Mouse (Mus musculus): ENCODE measurements around the gene Etfbkmt. TPM values are rescaled to one million over a fixed set of nuclear protein-coding genes. Genes with fewer than 3 reads are reported as not detected.
"Not testable (repeated sequence)": the region's sequence is repeated elsewhere in the genome, so short reads cannot be mapped to it uniquely, and the experiment has no call there.

Etfbkmt gene
- total RNA-seq, 1 experiment from 2014 or later, result 28.6 TPM

DNA sequence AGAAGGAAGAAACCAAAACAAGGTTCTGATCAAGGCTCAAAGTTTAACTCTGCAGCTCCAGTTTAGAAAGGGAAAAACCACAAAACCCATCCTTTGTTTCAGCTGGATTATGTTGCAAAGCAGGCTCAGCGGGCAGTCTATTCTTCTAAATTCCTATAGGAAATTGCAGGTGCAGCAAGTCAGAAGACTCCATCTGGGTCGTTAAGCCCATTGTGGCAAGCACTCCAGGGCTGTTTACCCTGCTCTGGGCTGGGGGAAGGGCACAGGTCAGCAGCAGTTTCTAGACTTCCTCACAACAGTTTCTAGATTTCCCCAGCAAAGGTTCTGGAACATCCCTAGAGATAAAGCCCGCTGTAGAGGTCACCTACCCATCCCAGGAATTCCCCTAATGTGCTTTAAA lies 8.5 kb upstream of the Etfbkmt start:
- ATAC-seq (ENCODE audit: extremely low read depth, insufficient number of reproducible peaks, low FRiP score, poor library complexity, severe bottlenecking), result no peak

- peak; percentile 99 for ATAC-seq (ENCODE audit: extremely low read depth, insufficient number of reproducible peaks, low FRiP score, poor library complexity, severe bottlenecking)
Measured at GRCm38 (mm10) chr6:149132311-149133077, 7.2 kb upstream of the Etfbkmt start.

DNA sequence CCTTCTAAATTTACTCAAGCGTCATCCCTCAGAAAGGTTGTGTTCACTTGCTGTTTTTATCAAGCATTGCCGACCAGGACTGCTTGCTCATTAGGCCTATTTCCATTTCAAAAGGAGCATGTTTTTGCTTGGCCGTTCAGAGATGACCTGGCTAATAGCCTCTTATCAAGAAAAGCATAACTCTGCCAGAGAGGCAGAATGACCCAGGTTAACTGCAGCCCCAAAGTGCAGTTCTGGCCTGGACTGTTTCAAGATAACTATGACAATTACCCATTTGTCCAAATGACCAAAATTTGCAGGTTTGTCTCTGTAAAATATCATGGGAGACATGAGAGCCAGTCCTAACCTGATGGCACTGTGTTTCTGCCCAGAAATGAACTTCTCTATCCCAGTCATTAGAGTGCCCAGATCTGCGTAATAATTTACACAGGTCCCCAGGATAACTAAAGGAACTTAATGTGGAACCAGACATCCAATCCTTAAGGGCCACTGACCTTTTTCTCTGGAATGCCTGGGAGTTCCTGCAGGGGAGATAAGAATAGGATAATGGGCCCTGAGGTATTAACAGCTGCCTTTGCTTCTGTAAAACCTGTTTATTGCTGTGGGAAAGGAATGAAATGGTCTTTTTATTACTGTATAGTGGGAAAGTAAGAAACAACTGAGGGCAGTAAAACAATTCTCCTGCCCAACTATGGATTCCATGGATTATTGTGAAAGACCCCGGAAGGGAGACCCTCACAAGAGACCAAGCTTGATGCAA lies 5.1 kb upstream of the Etfbkmt start:
- no peak for ATAC-seq (ENCODE audit: extremely low read depth, insufficient number of reproducible peaks, low FRiP score, poor library complexity, severe bottlenecking)

DNA sequence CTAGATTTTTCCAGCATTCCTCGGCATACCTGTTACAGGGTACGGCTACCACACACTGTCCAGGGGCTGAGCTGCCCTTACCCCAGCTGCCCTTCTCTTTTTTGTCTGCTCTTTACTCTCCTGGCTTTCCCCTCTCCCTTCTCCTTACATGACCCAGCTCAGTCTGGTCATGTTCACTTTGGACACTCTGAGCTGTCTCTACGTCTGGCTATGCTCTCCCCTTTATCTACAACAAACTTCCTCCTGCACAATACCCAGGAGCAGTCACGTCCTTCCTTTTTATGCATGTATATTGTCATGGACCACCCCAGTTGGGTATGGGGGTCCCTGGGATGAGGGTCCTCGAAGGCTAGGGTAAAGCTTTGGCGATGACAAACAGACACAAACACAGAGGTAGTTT lies 4.0 kb upstream of the Etfbkmt start:
- no peak for ATAC-seq (ENCODE audit: extremely low read depth, insufficient number of reproducible peaks, low FRiP score, poor library complexity, severe bottlenecking)

GRCm38 (mm10) chr6:149137936-149138335 lies 1.7 kb upstream of the Etfbkmt start:
- ATAC-seq (ENCODE audit: extremely low read depth, insufficient number of reproducible peaks, low FRiP score, poor library complexity, severe bottlenecking), result no peak

DNA sequence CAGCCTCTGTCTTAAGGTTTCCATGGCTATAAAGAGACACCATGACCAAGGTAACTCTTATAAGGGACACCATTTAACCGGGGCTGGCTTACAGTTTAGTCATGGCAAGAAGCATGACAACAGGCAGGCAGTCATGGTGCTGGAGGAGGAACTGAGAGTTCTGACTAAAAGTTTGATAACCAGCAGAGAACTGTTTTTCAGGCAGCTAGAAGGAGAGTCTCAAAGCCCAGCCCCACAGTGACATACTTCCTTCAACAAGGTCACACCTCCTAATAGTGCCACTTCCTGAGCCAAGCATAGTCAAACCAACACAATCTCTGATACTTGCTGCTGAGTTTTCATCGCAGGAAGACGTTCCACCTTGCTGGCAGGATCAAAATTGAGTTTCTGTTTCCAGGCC lies 638 bp upstream of the Etfbkmt start:
- ATAC-seq (ENCODE audit: extremely low read depth, insufficient number of reproducible peaks, low FRiP score, poor library complexity, severe bottlenecking), result peak; percentile 42; the same call in 1 of the 2 replicates

DNA sequence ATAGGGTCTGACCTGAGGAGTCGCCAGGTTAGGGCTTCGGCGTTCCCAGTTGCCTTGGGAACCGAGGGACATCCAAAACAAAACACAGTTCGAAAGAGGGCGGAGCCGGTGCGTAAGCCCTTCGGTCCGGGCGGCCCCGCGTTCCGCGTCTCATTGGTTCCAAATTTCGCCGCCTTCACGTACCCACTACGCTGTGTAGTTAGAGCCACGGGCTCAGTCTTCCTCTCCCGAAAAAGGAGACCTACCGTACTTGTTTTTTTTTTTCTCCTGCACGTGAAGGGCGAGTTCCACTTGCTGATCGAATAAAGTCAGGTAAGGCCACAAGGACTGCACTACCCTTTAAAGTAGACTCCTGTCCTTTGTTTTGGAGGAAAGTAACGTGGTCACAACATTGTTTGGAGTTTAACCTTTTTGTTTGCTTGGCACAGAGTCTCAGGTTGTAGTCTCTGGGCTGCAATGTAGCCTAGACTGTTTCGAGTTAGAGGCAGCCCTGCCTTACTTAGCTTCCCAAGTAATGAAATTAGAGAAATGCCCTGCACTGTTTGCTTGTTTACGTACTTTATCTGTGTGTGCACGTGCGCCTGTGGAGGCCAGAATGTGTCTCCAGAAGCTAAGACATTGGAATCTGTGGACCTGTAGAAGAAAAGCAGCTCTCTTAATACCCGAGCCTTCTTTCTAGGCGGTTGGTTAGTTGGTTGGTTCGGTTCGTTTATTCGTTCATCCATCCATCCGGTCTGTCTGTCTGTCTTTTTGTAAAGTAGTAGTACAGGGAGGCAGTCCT lies 1.9 kb downstream of the Etfbkmt start:
- ATAC-seq (ENCODE audit: extremely low read depth, insufficient number of reproducible peaks, low FRiP score, poor library complexity, severe bottlenecking), result peak; percentile 95

DNA sequence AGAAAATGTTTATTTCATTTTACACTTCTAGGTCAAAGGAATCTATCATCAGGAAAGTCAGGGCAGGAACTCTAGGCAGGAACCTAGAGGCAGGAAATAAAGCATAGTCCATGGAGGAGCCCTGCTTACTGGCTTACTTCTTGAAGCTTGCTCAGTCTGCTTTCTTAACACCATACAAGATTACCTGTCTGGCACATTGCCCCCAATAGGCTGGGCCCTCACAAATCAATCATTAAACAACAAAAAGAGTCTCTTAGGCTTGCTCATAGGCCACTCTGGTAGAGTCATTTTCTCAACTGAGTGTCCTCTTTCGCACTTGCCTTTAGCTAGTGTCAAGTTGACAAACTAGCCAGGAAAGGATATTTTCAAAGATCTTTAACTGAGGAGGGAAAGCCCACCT lies 5.5 kb downstream of the Etfbkmt start:
- ATAC-seq (ENCODE audit: extremely low read depth, insufficient number of reproducible peaks, low FRiP score, poor library complexity, severe bottlenecking), result no peak

GRCm38 (mm10) chr6:149148436-149149229 lies 9.0 kb downstream of the Etfbkmt start:
- no peak for ATAC-seq (ENCODE audit: extremely low read depth, insufficient number of reproducible peaks, low FRiP score, poor library complexity, severe bottlenecking)

DNA sequence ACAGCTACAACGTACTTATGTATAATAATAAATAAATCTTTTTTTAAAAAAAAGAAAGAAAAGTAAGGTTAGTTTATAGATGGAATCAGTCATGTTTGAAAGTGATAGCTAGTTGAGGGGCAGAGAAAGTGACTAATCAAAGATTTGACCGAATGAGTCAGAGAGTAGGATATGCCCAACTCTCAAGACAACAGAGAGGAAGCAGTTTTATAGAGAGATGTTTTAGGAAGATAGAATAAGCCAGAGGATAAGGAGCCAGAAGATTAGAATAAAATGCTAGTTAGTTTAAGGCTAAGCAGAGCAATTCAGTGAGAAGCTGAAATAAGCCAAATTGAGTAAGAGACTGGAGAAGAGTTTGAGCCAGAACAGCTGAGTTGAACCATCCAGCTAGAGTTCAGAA lies 12.5 kb downstream of the Etfbkmt start:
- ATAC-seq (ENCODE audit: extremely low read depth, insufficient number of reproducible peaks, low FRiP score, poor library complexity, severe bottlenecking), result no peak

DNA sequence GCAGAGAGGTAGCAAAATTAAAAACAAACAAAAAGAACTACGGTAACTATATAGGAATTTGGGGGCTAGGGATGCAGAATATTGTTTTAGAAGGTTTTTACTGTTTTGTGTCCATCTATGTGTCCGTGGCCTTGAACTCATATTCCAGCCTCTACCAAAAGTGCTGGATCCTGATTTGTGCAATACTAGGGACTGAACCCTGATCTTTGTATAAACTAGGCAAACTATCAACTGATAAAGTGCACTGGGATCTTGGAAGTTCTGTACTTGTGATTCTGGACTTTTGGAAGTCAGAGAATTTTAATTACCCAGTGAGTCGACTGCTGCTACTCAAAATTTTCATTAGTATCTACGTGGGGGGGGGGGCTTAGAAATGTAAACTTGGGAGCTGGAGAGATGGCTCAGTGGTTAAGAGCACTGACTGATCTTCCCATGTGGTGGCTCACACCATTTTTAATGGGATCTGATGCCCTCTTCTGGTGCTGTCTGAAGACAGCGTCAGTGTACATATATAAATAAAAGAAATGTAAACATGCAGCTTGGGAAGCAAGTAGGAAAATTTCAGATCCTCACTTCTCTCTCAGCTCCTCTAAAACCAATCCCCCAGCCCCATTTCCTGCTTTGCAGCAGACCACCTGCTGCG lies 13.9 kb downstream of the Etfbkmt start:
- no peak for ATAC-seq (ENCODE audit: extremely low read depth, insufficient number of reproducible peaks, low FRiP score, poor library complexity, severe bottlenecking)

GRCm38 (mm10) chr6:149154116-149155030 lies 14.7 kb downstream of the Etfbkmt start:
- no peak for ATAC-seq (ENCODE audit: extremely low read depth, insufficient number of reproducible peaks, low FRiP score, poor library complexity, severe bottlenecking)

DNA sequence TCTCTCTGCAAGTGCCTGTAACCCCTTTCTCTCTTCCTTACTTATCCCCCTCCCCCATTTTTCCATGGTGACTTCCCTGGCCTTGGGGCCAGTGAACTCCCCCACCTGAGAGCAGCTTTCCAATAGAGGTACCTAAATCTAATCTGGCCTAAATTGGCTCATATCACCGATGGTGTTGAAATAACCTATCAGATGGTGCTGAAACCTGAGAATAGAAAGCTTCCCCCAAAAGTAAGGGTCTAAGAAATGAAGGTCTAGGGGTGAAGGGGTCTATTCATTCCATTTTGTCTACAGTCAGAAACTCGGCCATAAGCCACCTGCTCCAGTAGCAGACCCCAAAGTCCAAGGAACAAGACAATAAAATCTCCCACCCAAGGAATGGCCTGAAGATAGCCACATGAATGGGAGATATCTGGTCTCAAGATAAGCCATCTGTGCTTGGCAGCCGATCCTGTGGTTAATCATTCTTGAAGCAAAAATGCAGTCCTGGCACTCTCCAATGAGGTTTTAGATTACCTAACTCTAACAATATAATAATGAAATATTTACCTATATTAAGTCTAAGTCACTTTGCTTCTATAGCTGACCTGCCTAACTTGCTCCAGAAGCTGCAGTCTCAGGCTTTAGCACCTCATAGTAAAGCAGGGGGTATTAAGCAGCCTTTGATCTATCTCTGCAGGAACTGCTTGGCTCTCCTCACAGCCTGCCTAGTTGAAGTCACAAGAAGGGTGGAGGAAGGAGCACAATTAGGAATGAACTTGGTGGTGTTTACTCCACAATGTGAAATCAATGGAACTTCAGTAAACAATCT lies 15.6 kb downstream of the Etfbkmt start:
- no peak for ATAC-seq (ENCODE audit: extremely low read depth, insufficient number of reproducible peaks, low FRiP score, poor library complexity, severe bottlenecking)

DNA sequence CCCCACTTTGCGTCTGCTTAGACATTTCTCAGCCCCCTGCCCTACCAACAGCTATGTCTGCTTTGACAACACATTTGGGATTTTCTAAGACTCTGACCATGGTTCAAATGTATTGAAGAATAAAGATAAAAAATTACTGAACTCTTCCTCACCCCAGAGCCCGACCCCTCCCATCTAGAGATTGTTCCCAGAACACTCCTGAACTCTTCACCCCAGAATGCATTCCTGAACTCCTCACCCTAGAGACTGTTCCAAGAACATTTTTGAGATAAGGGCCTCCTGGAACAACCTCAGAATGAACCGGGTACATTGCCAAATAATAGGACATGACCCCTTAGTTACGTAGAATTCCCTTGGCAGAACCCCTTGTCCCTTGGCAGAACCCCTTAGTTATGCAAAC lies 27.4 kb downstream of the Etfbkmt start:
- ATAC-seq (ENCODE audit: extremely low read depth, insufficient number of reproducible peaks, low FRiP score, poor library complexity, severe bottlenecking), result not testable (repeated sequence)

DNA sequence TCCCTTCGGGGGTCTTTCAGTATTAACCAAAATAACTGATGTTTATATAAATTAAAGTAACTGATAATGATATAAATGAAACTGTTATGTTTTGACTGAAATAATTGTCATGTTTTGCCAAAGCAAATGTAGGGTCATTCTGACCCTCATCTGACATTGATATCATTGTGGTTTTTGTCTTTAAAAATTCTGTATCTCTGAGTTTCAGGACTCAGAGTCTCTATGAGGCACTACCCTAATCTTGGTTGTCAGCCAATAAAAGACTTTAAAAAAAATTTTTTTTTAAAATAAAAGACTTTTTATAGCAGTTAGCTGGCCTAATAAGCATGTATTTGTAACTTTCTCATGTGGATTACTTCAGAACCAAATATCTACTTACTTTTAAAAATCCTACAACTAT lies 28.0 kb downstream of the Etfbkmt start:
- no peak for ATAC-seq (ENCODE audit: extremely low read depth, insufficient number of reproducible peaks, low FRiP score, poor library complexity, severe bottlenecking)

DNA sequence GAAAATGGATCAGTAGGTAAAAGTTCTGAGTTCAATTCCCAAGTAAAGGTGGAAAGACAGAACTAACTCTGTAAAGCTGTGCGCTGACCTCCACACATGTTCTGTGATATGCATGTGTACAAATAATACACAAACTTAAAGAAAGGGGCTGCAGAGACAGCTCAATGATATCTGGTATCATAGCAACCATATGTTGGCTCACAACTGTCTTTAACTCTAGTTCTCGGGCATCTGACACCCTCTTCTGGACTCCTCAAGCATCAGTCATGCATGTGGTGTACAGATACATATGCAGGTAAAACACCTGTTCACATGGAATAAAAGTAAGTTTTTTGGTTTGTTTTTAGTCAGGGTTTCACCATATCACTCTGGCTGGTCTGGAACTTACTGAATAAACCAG lies 28.8 kb downstream of the Etfbkmt start:
- ATAC-seq (ENCODE audit: extremely low read depth, insufficient number of reproducible peaks, low FRiP score, poor library complexity, severe bottlenecking), result no peak

- ATAC-seq (ENCODE audit: extremely low read depth, insufficient number of reproducible peaks, low FRiP score, poor library complexity, severe bottlenecking), result not testable (repeated sequence)
Measured at GRCm38 (mm10) chr6:149169965-149170364, 30.3 kb downstream of the Etfbkmt start.

Measured in neutrophil, adult 5-6 weeks (primary cell).